Mouse (Mus musculus): ENCODE data around the gene Efcab2. TPM values are rescaled to one million over a fixed set of nuclear protein-coding genes. Genes with fewer than 3 reads are reported as not detected.

Gene Efcab2
- polyA plus RNA-seq, 1 experiment from 2014 or later, result 21.5 TPM

DNA sequence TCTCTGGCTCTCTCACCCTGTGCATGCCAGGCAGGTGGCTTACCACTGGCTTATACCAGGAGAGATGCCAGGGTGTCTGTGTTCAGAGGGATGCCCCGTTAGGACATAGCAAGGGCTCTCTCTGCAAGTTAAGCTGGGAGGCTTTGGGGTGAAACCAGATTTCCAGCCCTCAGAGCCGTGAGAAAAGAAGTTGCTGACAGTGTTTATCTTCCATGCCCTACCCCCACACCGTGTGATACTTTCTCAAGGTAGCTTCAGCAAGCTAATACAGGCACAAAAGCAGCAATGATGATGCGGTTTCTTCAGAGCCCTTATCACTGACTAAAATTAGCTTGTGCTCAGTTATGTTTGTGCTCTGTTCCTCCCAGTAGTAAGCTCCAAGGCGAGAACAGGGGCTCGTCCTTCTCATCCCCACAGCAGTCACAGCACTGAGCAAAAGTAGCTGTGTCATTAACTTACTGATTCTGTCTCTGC is 42.4 kb downstream of the Efcab2 start:
- Histone ChIP-seq H3K9ac (peak overlapping the region; percentile 39; the same call in 1 of the 2 replicates), H3K4me1 (replicated peaks) (peaks cover 14% of the 10 kb centered on the region), H3K9me3 (replicated peaks) (no peaks in the 10 kb centered on the region), H3K4me3 (peak overlapping the region; percentile 19), H3K4me2 (peak overlapping the region; percentile 37), H3K36me3 (no peaks in the 10 kb centered on the region), H3K27me3 (no peaks in the 10 kb centered on the region), H3K27ac (peak overlapping the region; percentile 94)
- 14% methylated on average over 6 of the region's 6 CpGs for WGBS
- ATAC-seq (replicated peaks; ENCODE audit: insufficient number of reproducible peaks, insufficient read depth, low FRiP score, low read depth), result peak; percentile 63

DNA sequence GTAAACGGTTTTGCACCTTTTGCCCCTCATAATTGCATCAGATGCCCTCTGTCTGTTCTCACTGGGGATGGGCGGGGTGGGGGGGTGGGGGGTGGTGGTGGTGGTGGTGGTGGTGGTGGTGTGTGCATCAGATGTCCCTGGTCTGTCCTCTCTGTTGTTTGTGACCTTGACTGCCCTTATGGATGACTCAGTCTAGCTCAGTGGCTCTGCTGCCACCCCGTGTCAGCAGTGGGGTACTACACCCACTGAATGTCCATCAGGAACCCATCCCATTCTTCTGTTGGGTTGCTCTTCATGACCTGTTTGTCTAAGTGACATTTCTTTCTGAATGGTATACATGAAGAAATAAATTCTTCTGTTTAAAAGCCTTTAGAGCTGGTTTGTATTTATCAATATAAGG is 43.3 kb downstream of the Efcab2 start:
- Histone ChIP-seq H3K36me3 (no peaks in the 10 kb centered on the region), H3K27ac (peak overlapping the region; percentile 94), H3K4me1 (replicated peaks) (peaks cover 11% of the 10 kb centered on the region), H3K27me3 (no peaks in the 10 kb centered on the region), H3K4me3 (no peak overlapping the region), H3K9me3 (replicated peaks) (no peaks in the 10 kb centered on the region), H3K9ac (no peak overlapping the region), H3K4me2 (peak overlapping the region; percentile 37; the same call in 1 of the 2 replicates)
- 22% methylated on average over 3 of the region's 3 CpGs for WGBS
- ATAC-seq (replicated peaks; ENCODE audit: insufficient number of reproducible peaks, insufficient read depth, low FRiP score, low read depth), result peak; percentile 83

- Histone ChIP-seq H3K9ac (no peak overlapping the region), H3K4me2 (no peak overlapping the region), H3K4me3 (no peak overlapping the region), H3K27ac (no peak overlapping the region), H3K27me3 (no peaks in the 10 kb centered on the region), H3K4me1 (replicated peaks) (peaks cover 10% of the 10 kb centered on the region), H3K36me3 (no peaks in the 10 kb centered on the region), H3K9me3 (replicated peaks) (no peaks in the 10 kb centered on the region)
- 74% methylated on average over 2 of the region's 2 CpGs for WGBS
- ATAC-seq (replicated peaks; ENCODE audit: insufficient number of reproducible peaks, insufficient read depth, low FRiP score, low read depth), result no peak
These were observed 44.0 kb downstream of the Efcab2 start for GRCm38 (mm10) chr1:178449933-178450332.

GRCm38 (mm10) chr1:178454125-178454524 is 48.2 kb downstream of the Efcab2 start:
- 82% methylated on average over 3 of the region's 3 CpGs for WGBS
- Histone ChIP-seq H3K9me3 (replicated peaks) (no peaks in the 10 kb centered on the region), H3K27me3 (no peaks in the 10 kb centered on the region), H3K4me2 (no peak overlapping the region), H3K36me3 (no peaks in the 10 kb centered on the region), H3K27ac (no peak overlapping the region), H3K4me1 (replicated peaks) (no peaks in the 10 kb centered on the region), H3K4me3 (no peak overlapping the region), H3K9ac (no peak overlapping the region)
- ATAC-seq (replicated peaks; ENCODE audit: insufficient number of reproducible peaks, insufficient read depth, low FRiP score, low read depth), result no peak

DNA sequence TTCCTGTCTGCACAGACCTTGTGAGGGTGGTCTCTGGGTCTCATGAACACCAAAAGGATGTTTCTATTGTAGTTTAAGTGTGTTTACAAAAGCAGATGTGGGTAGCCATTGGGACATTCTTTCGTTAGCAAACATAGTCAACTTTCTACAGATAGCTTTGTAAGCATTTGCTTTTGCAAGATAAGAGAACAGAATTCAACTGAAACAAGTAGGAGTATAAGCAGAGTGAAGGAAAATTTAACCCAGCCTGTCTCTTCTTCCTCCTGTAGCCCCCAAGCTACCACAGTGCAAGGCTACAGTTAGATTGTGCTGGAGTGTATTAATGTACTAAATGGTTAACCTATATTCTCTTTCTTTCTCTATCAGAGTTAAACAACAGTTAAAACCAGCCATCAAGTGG is 49.2 kb downstream of the Efcab2 start:
- no peaks in the 10 kb centered on the region for H3K4me1 ChIP-seq (replicated peaks)

DNA sequence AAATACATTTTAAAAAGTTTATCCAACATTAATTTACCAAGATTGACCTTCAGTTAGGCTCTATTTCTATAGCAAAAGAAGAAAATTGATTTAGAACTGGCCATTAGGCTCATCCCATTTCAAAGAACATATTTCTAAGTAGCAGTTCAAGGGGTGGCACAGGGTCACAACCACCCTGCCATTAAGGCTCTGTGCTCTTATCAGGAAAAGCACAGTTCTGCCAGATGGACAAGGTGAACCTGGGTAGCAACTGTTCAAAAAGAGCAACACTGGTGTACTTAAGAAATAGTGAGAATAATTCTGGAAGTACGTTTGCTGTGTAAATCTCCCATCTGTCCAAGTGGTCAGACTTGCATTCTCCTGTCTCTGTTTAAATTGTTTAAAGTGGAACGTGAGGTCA is 52.1 kb downstream of the Efcab2 start:
- Histone ChIP-seq H3K4me2 (no peak overlapping the region), H3K4me3 (no peak overlapping the region)

More for the DNA sequence above, 49.2 kb downstream of the Efcab2 start:
- Histone ChIP-seq H3K27ac (no peak overlapping the region), H3K9me3 (replicated peaks) (no peaks in the 10 kb centered on the region), H3K9ac (no peak overlapping the region), H3K4me2 (no peak overlapping the region), H3K36me3 (no peaks in the 10 kb centered on the region), H3K4me3 (no peak overlapping the region), H3K27me3 (no peaks in the 10 kb centered on the region)
- no peak for ATAC-seq (replicated peaks; ENCODE audit: insufficient number of reproducible peaks, insufficient read depth, low FRiP score, low read depth)
- 46% methylated on average over 1 of the region's 1 CpGs for WGBS

GRCm38 (mm10) chr1:178463712-178464111 is 57.8 kb downstream of the Efcab2 start:
- peak; percentile 77 for ATAC-seq (replicated peaks; ENCODE audit: insufficient number of reproducible peaks, insufficient read depth, low FRiP score, low read depth)
- H3K27me3 ChIP-seq, result no peaks in the 10 kb centered on the region
- no peaks in the 10 kb centered on the region for H3K9me3 ChIP-seq (replicated peaks)
- H3K4me1 ChIP-seq (replicated peaks), result peaks cover 6% of the 10 kb centered on the region; the same call in 1 of the 2 replicates
- H3K27ac ChIP-seq, result no peak overlapping the region
- H3K36me3 ChIP-seq, result no peaks in the 10 kb centered on the region
- 2% methylated on average over 2 of the region's 2 CpGs for WGBS
- H3K4me3 ChIP-seq, result no peak overlapping the region
- H3K9ac ChIP-seq, result no peak overlapping the region
- no peak overlapping the region for H3K4me2 ChIP-seq

More for the DNA sequence above, 52.1 kb downstream of the Efcab2 start:
- WGBS, result 86% methylated on average over 2 of the region's 2 CpGs
- H3K36me3 ChIP-seq, result no peaks in the 10 kb centered on the region
- H3K27ac ChIP-seq, result no peak overlapping the region
- no peaks in the 10 kb centered on the region for H3K27me3 ChIP-seq
- no peaks in the 10 kb centered on the region for H3K9me3 ChIP-seq (replicated peaks)
- ATAC-seq (replicated peaks; ENCODE audit: insufficient number of reproducible peaks, insufficient read depth, low FRiP score, low read depth), result no peak
- no peaks in the 10 kb centered on the region for H3K4me1 ChIP-seq (replicated peaks)
- H3K9ac ChIP-seq, result no peak overlapping the region

DNA sequence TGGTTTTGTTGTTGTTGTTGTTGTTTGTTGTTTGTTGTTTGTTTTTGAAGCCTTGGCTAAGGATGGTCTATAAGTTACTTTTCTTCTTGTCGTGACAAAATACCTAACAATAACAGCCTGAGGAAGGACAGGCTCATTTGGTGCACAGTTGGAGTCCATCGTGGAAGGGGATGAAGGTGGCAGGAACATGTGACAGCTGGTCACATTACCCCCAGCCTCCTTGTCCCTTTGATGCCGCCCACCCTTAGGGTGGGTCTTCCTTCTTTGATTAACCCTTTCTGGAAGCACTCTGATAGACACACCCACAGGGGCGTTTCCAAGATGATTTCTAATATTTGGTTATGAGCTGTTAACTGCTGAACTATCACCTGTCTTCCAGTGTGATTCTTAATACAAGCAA is 58.3 kb downstream of the Efcab2 start:
- Histone ChIP-seq H3K4me1 (replicated peaks) (peaks cover 6% of the 10 kb centered on the region; the same call in 1 of the 2 replicates), H3K36me3 (no peaks in the 10 kb centered on the region), H3K27me3 (no peaks in the 10 kb centered on the region), H3K4me2 (no peak overlapping the region), H3K27ac (no peak overlapping the region), H3K4me3 (no peak overlapping the region), H3K9ac (no peak overlapping the region), H3K9me3 (replicated peaks) (no peaks in the 10 kb centered on the region)
- WGBS, result 30% methylated on average over 4 of the region's 4 CpGs
- no peak for ATAC-seq (replicated peaks; ENCODE audit: insufficient number of reproducible peaks, insufficient read depth, low FRiP score, low read depth)

- H3K4me1 ChIP-seq (replicated peaks), result peaks cover 6% of the 10 kb centered on the region; the same call in 1 of the 2 replicates
These were observed 61.7 kb downstream of the Efcab2 start for GRCm38 (mm10) chr1:178467594-178467993.

DNA sequence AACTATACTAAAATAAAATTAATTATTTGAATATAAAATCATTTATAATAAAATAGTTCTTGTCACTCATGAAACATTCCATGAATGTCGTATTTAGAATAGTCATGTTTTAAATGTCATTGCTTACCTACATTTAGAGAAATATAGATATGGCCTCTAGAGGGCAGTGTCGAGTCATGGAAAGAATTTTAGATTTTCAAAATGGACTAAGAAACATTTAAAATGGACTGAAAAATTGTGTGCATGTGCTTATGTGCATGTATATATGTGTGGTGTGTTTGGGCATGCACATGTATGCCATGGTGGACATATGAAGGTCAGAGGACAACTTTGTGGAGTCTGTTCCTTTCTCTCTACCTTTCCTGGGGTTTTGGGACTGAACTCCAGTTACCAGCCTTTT is 62.4 kb downstream of the Efcab2 start:
- H3K4me2 ChIP-seq, result no peak overlapping the region
- no peak overlapping the region for H3K9ac ChIP-seq
- H3K4me3 ChIP-seq, result no peak overlapping the region
- no peaks in the 10 kb centered on the region for H3K9me3 ChIP-seq (replicated peaks)
- no peaks in the 10 kb centered on the region for H3K36me3 ChIP-seq
- no peak for ATAC-seq (replicated peaks; ENCODE audit: insufficient number of reproducible peaks, insufficient read depth, low FRiP score, low read depth)
- H3K27me3 ChIP-seq, result no peaks in the 10 kb centered on the region
- WGBS, result 9% methylated on average over 2 of the region's 2 CpGs
- peaks cover 6% of the 10 kb centered on the region; the same call in 1 of the 2 replicates for H3K4me1 ChIP-seq (replicated peaks)
- H3K27ac ChIP-seq, result no peak overlapping the region

More at GRCm38 (mm10) chr1:178467594-178467993, 61.7 kb downstream of the Efcab2 start:
- no peak overlapping the region for H3K9ac ChIP-seq
- H3K4me3 ChIP-seq, result no peak overlapping the region
- no peaks in the 10 kb centered on the region for H3K9me3 ChIP-seq (replicated peaks)
- no peak for ATAC-seq (replicated peaks; ENCODE audit: insufficient number of reproducible peaks, insufficient read depth, low FRiP score, low read depth)
- no peaks in the 10 kb centered on the region for H3K36me3 ChIP-seq
- no peaks in the 10 kb centered on the region for H3K27me3 ChIP-seq
- no peak overlapping the region for H3K4me2 ChIP-seq
- 63% methylated on average over 6 of the region's 6 CpGs for WGBS
- no peak overlapping the region for H3K27ac ChIP-seq

GRCm38 (mm10) chr1:178483854-178484253 is 78.0 kb downstream of the Efcab2 start:
- peaks cover 16% of the 10 kb centered on the region for H3K4me1 ChIP-seq (replicated peaks)

GRCm38 (mm10) chr1:178485138-178485867 is 79.4 kb downstream of the Efcab2 start:
- Histone ChIP-seq H3K9ac (no peak overlapping the region), H3K27ac (peak overlapping the region; percentile 83; the same call in 1 of the 2 replicates), H3K36me3 (no peaks in the 10 kb centered on the region), H3K4me1 (replicated peaks) (peaks cover 18% of the 10 kb centered on the region), H3K9me3 (replicated peaks) (no peaks in the 10 kb centered on the region), H3K4me2 (no peak overlapping the region), H3K27me3 (no peaks in the 10 kb centered on the region), H3K4me3 (no peak overlapping the region)
- 86% methylated on average over 5 of the region's 5 CpGs for WGBS
- ATAC-seq (replicated peaks; ENCODE audit: insufficient number of reproducible peaks, insufficient read depth, low FRiP score, low read depth), result no peak

More at GRCm38 (mm10) chr1:178483854-178484253, 78.0 kb downstream of the Efcab2 start:
- H3K36me3 ChIP-seq, result no peaks in the 10 kb centered on the region
- no peak overlapping the region for H3K4me3 ChIP-seq
- no peak overlapping the region for H3K9ac ChIP-seq
- no peaks in the 10 kb centered on the region for H3K27me3 ChIP-seq
- H3K4me2 ChIP-seq, result no peak overlapping the region
- no peaks in the 10 kb centered on the region for H3K9me3 ChIP-seq (replicated peaks)
- ATAC-seq (replicated peaks; ENCODE audit: insufficient number of reproducible peaks, insufficient read depth, low FRiP score, low read depth), result no peak
- H3K27ac ChIP-seq, result no peak overlapping the region
